Mouse (Mus musculus): ENCODE results near the gene Abhd18. TPM values are rescaled to one million over a fixed set of nuclear protein-coding genes. Genes with fewer than 3 reads are reported as not detected.
"Not testable (repeated sequence)": the region's sequence is repeated elsewhere in the genome, so short reads cannot be mapped to it uniquely, and the experiment has no call there.

Gene Abhd18
- polyA plus RNA-seq (2015; fragmentation: Nextera tagmentation; extraction: Ambion mirVana), result 15.5 and 17.5 TPM in 2 replicates

GRCm38 (mm10) chr3:40846957-40847017, at the start of gene Abhd18:
Abhd18 (plus strand) TSS chr3:40846970.
- Histone ChIP-seq H3K9ac (peak within 1 kb of the TSS; percentile 75), H3K4me3 (peak within 1 kb of the TSS; percentile 53), H3K4me2 (peak within 1 kb of the TSS; percentile 68), H3K27ac (peak within 1 kb of the TSS; percentile 88)
- H3K36me3 ChIP-seq; H3K4me1 ChIP-seq (replicated peaks); H3K27me3 ChIP-seq; H3K9me3 ChIP-seq; ATAC-seq (ENCODE audit: low FRiP score): not testable (repeated sequence)
- WGBS, result no CpG with 5 or more reads among the region's 4 CpGs

- Histone ChIP-seq H3K4me2 (no peak overlapping the region), H3K4me1 (replicated peaks) (peaks cover 12% of the 10 kb centered on the region), H3K9ac (no peak overlapping the region), H3K36me3 (peaks cover 14% of the 10 kb centered on the region), H3K4me3 (no peak overlapping the region), H3K9me3 (no peaks in the 10 kb centered on the region), H3K27me3 (no peaks in the 10 kb centered on the region), H3K27ac (no peak overlapping the region)
- 84% methylated on average over 1 of the region's 1 CpGs for WGBS
- ATAC-seq (ENCODE audit: low FRiP score), result no peak
Observed at GRCm38 (mm10) chr3:40798054-40798453, 48.7 kb upstream of the Abhd18 start.

GRCm38 (mm10) chr3:40798500-40798899, 48.3 kb upstream of the Abhd18 start:
- no peak overlapping the region for H3K9ac ChIP-seq

GRCm38 (mm10) chr3:40799530-40800372, 47.0 kb upstream of the Abhd18 start, which contains the start of gene Plk4:
Plk4 (plus strand) TSS chr3:40800019.
- peak within 1 kb of the TSS; percentile 98 for H3K4me2 ChIP-seq
- WGBS, result 2% methylated on average over 66 of the region's 66 CpGs
- peak; percentile 99 for ATAC-seq (ENCODE audit: low FRiP score)
- H3K27ac ChIP-seq, result peak within 1 kb of the TSS; percentile 68
- H3K9ac ChIP-seq, result peak within 1 kb of the TSS; percentile 86
- peaks cover 11% of the 10 kb centered on the region for H3K36me3 ChIP-seq
- H3K27me3 ChIP-seq, result no peaks in the 10 kb centered on the region
- H3K4me1 ChIP-seq (replicated peaks), result peaks cover 12% of the 10 kb centered on the region
- H3K9me3 ChIP-seq, result no peaks in the 10 kb centered on the region
- H3K4me3 ChIP-seq, result peak within 1 kb of the TSS; percentile 91

More at GRCm38 (mm10) chr3:40798500-40798899, 48.3 kb upstream of the Abhd18 start:
- 44% methylated on average over 7 of the region's 7 CpGs for WGBS
- peaks cover 11% of the 10 kb centered on the region for H3K36me3 ChIP-seq
- no peaks in the 10 kb centered on the region for H3K9me3 ChIP-seq
- H3K4me3 ChIP-seq, result no peak overlapping the region
- H3K27ac ChIP-seq, result no peak overlapping the region
- peaks cover 12% of the 10 kb centered on the region for H3K4me1 ChIP-seq (replicated peaks)
- no peak for ATAC-seq (ENCODE audit: low FRiP score)
- H3K4me2 ChIP-seq, result no peak overlapping the region
- H3K27me3 ChIP-seq, result no peaks in the 10 kb centered on the region

- Histone ChIP-seq H3K4me3 (peak overlapping the region; percentile 91), H3K9ac (peak overlapping the region; percentile 86), H3K36me3 (peaks cover 14% of the 10 kb centered on the region), H3K4me2 (peak overlapping the region; percentile 98), H3K27ac (peak overlapping the region; percentile 60), H3K4me1 (replicated peaks) (peaks cover 12% of the 10 kb centered on the region), H3K9me3 (no peaks in the 10 kb centered on the region), H3K27me3 (no peaks in the 10 kb centered on the region)
- ATAC-seq (ENCODE audit: low FRiP score), result peak; percentile 90
- under 1% methylated on average over 37 of the region's 37 CpGs for WGBS
Observed at GRCm38 (mm10) chr3:40800373-40800823, 46.4 kb upstream of the Abhd18 start.

GRCm38 (mm10) chr3:40806871-40807270, 39.9 kb upstream of the Abhd18 start:
- 72% methylated on average over 2 of the region's 2 CpGs for WGBS
- peaks cover 31% of the 10 kb centered on the region for H3K36me3 ChIP-seq

GRCm38 (mm10) chr3:40808686-40809085, 38.1 kb upstream of the Abhd18 start:
- ATAC-seq (ENCODE audit: low FRiP score), result no peak
- no peak overlapping the region for H3K4me3 ChIP-seq
- H3K27me3 ChIP-seq, result no peaks in the 10 kb centered on the region
- no peak overlapping the region for H3K9ac ChIP-seq
- no peak overlapping the region for H3K27ac ChIP-seq
- WGBS, result 93% methylated on average over 10 of the region's 10 CpGs
- H3K4me2 ChIP-seq, result no peak overlapping the region
- H3K4me1 ChIP-seq (replicated peaks), result no peaks in the 10 kb centered on the region
- H3K9me3 ChIP-seq, result no peaks in the 10 kb centered on the region
- H3K36me3 ChIP-seq, result peaks cover 39% of the 10 kb centered on the region

More at GRCm38 (mm10) chr3:40806871-40807270, 39.9 kb upstream of the Abhd18 start:
- no peaks in the 10 kb centered on the region for H3K27me3 ChIP-seq
- ATAC-seq (ENCODE audit: low FRiP score), result no peak
- H3K4me2 ChIP-seq, result no peak overlapping the region
- H3K4me3 ChIP-seq, result no peak overlapping the region
- no peak overlapping the region for H3K9ac ChIP-seq
- no peak overlapping the region for H3K27ac ChIP-seq
- H3K9me3 ChIP-seq, result no peaks in the 10 kb centered on the region
- H3K4me1 ChIP-seq (replicated peaks), result 0 out of 2 replicates have a peak, but pooled peaks cover 3% of the 10 kb centered on the region

GRCm38 (mm10) chr3:40809894-40810293, 36.9 kb upstream of the Abhd18 start:
- peaks cover 50% of the 10 kb centered on the region for H3K36me3 ChIP-seq

GRCm38 (mm10) chr3:40813275-40813674, 33.5 kb upstream of the Abhd18 start:
- 94% methylated on average over 2 of the region's 2 CpGs for WGBS
- H3K9ac ChIP-seq, result no peak overlapping the region
- H3K36me3 ChIP-seq, result peaks cover 56% of the 10 kb centered on the region
- H3K27me3 ChIP-seq, result no peaks in the 10 kb centered on the region
- no peak overlapping the region for H3K27ac ChIP-seq
- H3K9me3 ChIP-seq, result no peaks in the 10 kb centered on the region
- H3K4me2 ChIP-seq, result no peak overlapping the region
- H3K4me1 ChIP-seq (replicated peaks), result no peaks in the 10 kb centered on the region
- no peak for ATAC-seq (ENCODE audit: low FRiP score)
- no peak overlapping the region for H3K4me3 ChIP-seq

More at GRCm38 (mm10) chr3:40809894-40810293, 36.9 kb upstream of the Abhd18 start:
- no peak overlapping the region for H3K4me2 ChIP-seq
- no peak overlapping the region for H3K4me3 ChIP-seq
- no peak overlapping the region for H3K27ac ChIP-seq
- H3K4me1 ChIP-seq (replicated peaks), result no peaks in the 10 kb centered on the region
- H3K27me3 ChIP-seq, result no peaks in the 10 kb centered on the region
- H3K9me3 ChIP-seq, result no peaks in the 10 kb centered on the region
- ATAC-seq (ENCODE audit: low FRiP score), result no peak
- H3K9ac ChIP-seq, result no peak overlapping the region
- WGBS, result 51% methylated on average over 2 of the region's 2 CpGs

- not testable (repeated sequence) for ATAC-seq (ENCODE audit: low FRiP score); H3K27me3 ChIP-seq; H3K36me3 ChIP-seq; H3K27ac ChIP-seq; H3K9me3 ChIP-seq; H3K4me1 ChIP-seq (replicated peaks)
- 82% methylated on average over 6 of the region's 6 CpGs for WGBS
- peak overlapping the region; percentile 61 for H3K4me2 ChIP-seq
- peak overlapping the region; percentile 46; the same call in 1 of the 2 replicates for H3K9ac ChIP-seq
- H3K4me3 ChIP-seq, result peak overlapping the region; percentile 53
Observed at GRCm38 (mm10) chr3:40845521-40845920, 1.2 kb upstream of the Abhd18 start.

GRCm38 (mm10) chr3:40846473-40846956, 255 bp upstream of the Abhd18 start, which contains the start of gene Mfsd8:
Mfsd8 (minus strand) TSS chr3:40846886.
- Histone ChIP-seq H3K27ac (peak within 1 kb of the TSS; percentile 88), H3K4me3 (peak within 1 kb of the TSS; percentile 53), H3K9ac (peak within 1 kb of the TSS; percentile 75), H3K4me2 (peak within 1 kb of the TSS; percentile 68)
- WGBS, result 0% methylated on average over 37 of the region's 39 CpGs
- not testable (repeated sequence) for H3K9me3 ChIP-seq; H3K27me3 ChIP-seq; H3K4me1 ChIP-seq (replicated peaks); H3K36me3 ChIP-seq
- peak; percentile 99 for ATAC-seq (ENCODE audit: low FRiP score)

GRCm38 (mm10) chr3:40847018-40847417, 248 bp downstream of the Abhd18 start:
- WGBS, result 0% methylated on average over 16 of the region's 21 CpGs
- H3K27me3 ChIP-seq; H3K4me1 ChIP-seq (replicated peaks); H3K36me3 ChIP-seq; ATAC-seq (ENCODE audit: low FRiP score); H3K9me3 ChIP-seq: not testable (repeated sequence)
- Histone ChIP-seq H3K4me2 (peak overlapping the region; percentile 68), H3K4me3 (peak overlapping the region; percentile 53), H3K27ac (peak overlapping the region; percentile 79), H3K9ac (peak overlapping the region; percentile 75)

- ATAC-seq (ENCODE audit: low FRiP score); H3K36me3 ChIP-seq; H3K27ac ChIP-seq; H3K9ac ChIP-seq; H3K4me1 ChIP-seq (replicated peaks); H3K9me3 ChIP-seq; H3K27me3 ChIP-seq; H3K4me3 ChIP-seq: not testable (repeated sequence)
- H3K4me2 ChIP-seq, result peak overlapping the region; percentile 68
- WGBS, result 94% methylated on average over 2 of the region's 2 CpGs
Observed at GRCm38 (mm10) chr3:40847936-40848335, 1.2 kb downstream of the Abhd18 start.

Measured in hindbrain, embryonic 13.5 days (tissue).